Mouse (Mus musculus): Measurements from ENCODE around the gene Mtmr4. TPM values are rescaled to one million over a fixed set of nuclear protein-coding genes. Genes with fewer than 3 reads are reported as not detected.
A peak's percentile ranks its signal among the peaks of the same experiment; 100 is the strongest.

The Mtmr4 gene
- polyA plus RNA-seq, 2 experiments, result 29.0 to 33.2 TPM

DNA sequence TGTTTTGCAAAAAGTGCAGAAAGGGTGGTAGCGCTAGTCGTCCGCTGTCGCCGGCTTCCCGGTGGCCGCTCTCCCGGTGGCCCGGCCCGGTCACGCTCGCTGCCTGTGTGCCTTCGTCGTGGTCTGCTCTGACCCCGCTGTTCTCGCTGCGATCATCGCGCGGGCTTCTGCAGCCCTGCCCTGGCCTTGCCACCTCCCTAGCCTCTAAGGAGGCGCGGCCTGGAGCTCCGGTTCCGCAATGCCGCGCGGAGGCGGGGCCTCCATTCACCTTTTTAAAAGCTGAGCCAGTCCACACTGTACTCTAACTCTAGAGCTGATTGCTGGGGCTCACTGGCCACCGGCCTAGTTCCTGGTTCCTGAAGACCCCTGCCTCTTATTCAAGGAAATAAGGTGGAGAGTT lies 47.2 kb downstream of the Mtmr4 start:
- no peaks in the 10 kb centered on the region for H3K9me3 ChIP-seq (ENCODE audit: control insufficient read depth, low read length)
- TF ChIP-seq POLR2A (IDR thresholded peaks at IDR 0.05; ENCODE audit: borderline replicate concordance, extremely low read depth, insufficient read depth, insufficient read length), result 0 out of 2 replicates have a peak, but pooled peaks have one; percentile 33
- DNase-seq (ENCODE audit: low spot score), result peak; percentile 38
- 1% methylated on average over 29 of the region's 29 CpGs for WGBS
- peak overlapping the region; percentile 75 for H3K4me2 ChIP-seq (replicated peaks; ENCODE audit: low read depth, low read length, severe bottlenecking)
- peak overlapping the region; percentile 44 for H3K4me3 ChIP-seq (replicated peaks; ENCODE audit: low read length)
- H3K27ac ChIP-seq (replicated peaks; ENCODE audit: low read depth, low read length), result no peak overlapping the region
- peak; percentile 75 for ATAC-seq (ENCODE audit: low FRiP score, low read depth)
- H3K4me1 ChIP-seq (ENCODE audit: control insufficient read depth, insufficient read depth, low read length), result 0 out of 2 replicates have a peak, but pooled peaks cover 3% of the 10 kb centered on the region
- no peaks in the 10 kb centered on the region for H3K27me3 ChIP-seq (ENCODE audit: control insufficient read depth, insufficient read depth, low read length)
- H3K36me3 ChIP-seq (ENCODE audit: control insufficient read depth, insufficient read depth, low read length), result no peaks in the 10 kb centered on the region; the same call in 1 of the 2 replicates
- H3K9ac ChIP-seq (ENCODE audit: low read depth, low read length, severe bottlenecking), result peak overlapping the region; percentile 81

DNA sequence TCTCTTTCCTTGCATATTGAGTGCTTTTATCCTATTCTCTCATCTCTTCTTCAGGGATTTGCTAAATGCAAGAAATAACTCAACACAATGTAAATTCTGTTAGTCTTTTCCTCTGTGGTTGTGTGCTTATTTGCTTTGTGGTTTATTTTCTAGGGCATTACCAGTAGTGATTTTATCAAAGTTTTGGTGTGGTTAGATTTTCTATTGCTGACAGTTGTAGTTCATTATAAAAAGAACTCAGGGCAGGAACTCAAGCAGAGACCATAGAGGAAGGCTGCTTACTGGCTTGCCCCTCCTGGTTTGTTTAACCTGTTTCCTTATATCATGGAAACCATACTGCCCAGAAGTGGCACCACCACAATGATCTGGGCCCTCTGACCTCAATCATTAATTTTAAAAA lies 50.9 kb downstream of the Mtmr4 start:
- Histone ChIP-seq H3K27me3 (ENCODE audit: control insufficient read depth, insufficient read depth, low read length) (no peaks in the 10 kb centered on the region), H3K9ac (ENCODE audit: low read depth, low read length, severe bottlenecking) (no peak overlapping the region), H3K4me2 (replicated peaks; ENCODE audit: low read depth, low read length, severe bottlenecking) (no peak overlapping the region), H3K27ac (replicated peaks; ENCODE audit: low read depth, low read length) (no peak overlapping the region), H3K4me3 (replicated peaks; ENCODE audit: low read length) (no peak overlapping the region), H3K36me3 (ENCODE audit: control insufficient read depth, insufficient read depth, low read length) (no peaks in the 10 kb centered on the region), H3K9me3 (ENCODE audit: control insufficient read depth, low read length) (no peaks in the 10 kb centered on the region), H3K4me1 (ENCODE audit: control insufficient read depth, insufficient read depth, low read length) (0 out of 2 replicates have a peak, but pooled peaks cover 3% of the 10 kb centered on the region)
- TF ChIP-seq POLR2A (IDR thresholded peaks at IDR 0.05; ENCODE audit: borderline replicate concordance, extremely low read depth, insufficient read depth, insufficient read length), result no peak
- no peak for DNase-seq (ENCODE audit: low spot score)
- no peak for ATAC-seq (ENCODE audit: low FRiP score, low read depth)

DNA sequence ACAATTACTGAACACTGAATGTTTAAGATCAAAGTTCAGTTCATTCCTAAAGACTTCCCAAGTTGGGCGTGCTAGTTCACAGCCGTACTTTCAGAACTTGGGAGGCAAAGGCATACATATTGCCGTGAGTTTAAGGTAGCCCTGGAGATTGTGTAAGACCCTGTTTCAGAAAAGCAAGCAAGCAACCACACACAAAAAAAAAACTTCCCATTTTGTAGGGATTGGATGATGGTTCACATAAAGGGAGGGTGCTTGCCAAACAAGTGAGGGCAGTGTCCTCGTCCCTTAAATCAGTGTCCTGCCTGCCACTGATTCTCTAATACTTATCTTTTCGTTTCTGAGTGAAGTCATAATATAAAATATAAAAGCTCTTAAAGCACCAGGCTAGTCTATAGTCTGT lies 62.7 kb downstream of the Mtmr4 start:
- ATAC-seq (ENCODE audit: low FRiP score, low read depth) (no peak), DNase-seq (ENCODE audit: low spot score) (no peak)
- H3K4me3 ChIP-seq (replicated peaks; ENCODE audit: low read length), result no peak overlapping the region
- 72% methylated on average over 5 of the region's 5 CpGs for WGBS
- H3K27ac ChIP-seq (replicated peaks; ENCODE audit: low read depth, low read length), result no peak overlapping the region
- no peaks in the 10 kb centered on the region for H3K9me3 ChIP-seq (ENCODE audit: control insufficient read depth, low read length)
- H3K36me3 ChIP-seq (ENCODE audit: control insufficient read depth, insufficient read depth, low read length), result no peaks in the 10 kb centered on the region
- no peaks in the 10 kb centered on the region for H3K27me3 ChIP-seq (ENCODE audit: control insufficient read depth, insufficient read depth, low read length)
- no peaks in the 10 kb centered on the region for H3K4me1 ChIP-seq (ENCODE audit: control insufficient read depth, insufficient read depth, low read length)
- H3K9ac ChIP-seq (ENCODE audit: low read depth, low read length, severe bottlenecking), result no peak overlapping the region
- no peak for TF ChIP-seq POLR2A (IDR thresholded peaks at IDR 0.05; ENCODE audit: borderline replicate concordance, extremely low read depth, insufficient read depth, insufficient read length)
- no peak overlapping the region for H3K4me2 ChIP-seq (replicated peaks; ENCODE audit: low read depth, low read length, severe bottlenecking)

DNA sequence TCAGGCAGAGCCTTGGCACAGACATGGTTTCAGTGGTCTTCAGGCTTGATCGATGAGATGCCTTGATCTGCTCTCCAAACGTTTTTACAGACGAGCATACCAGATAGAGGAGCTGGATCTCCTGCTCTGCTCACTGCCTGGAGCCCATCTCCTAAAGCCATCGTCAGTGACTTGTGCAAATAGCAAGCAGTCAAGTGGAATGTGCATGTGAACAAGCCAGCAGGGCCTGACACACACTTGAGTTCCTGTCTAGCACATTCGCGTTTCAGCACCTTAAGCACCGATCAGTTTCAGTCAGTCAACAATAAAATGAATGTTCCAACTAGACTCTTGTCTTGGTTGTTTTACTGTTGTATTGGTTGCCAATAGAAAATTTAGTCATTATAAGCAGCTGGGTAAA lies 67.3 kb downstream of the Mtmr4 start:
- whole genome bisulfite sequencing, result 73% methylated on average over 7 of the region's 7 CpGs
- Histone ChIP-seq H3K9me3 (ENCODE audit: control insufficient read depth, low read length) (no peaks in the 10 kb centered on the region), H3K4me3 (replicated peaks; ENCODE audit: low read length) (no peak overlapping the region), H3K27me3 (ENCODE audit: control insufficient read depth, insufficient read depth, low read length) (peaks cover 5% of the 10 kb centered on the region; the same call in 1 of the 2 replicates), H3K27ac (replicated peaks; ENCODE audit: low read depth, low read length) (no peak overlapping the region), H3K36me3 (ENCODE audit: control insufficient read depth, insufficient read depth, low read length) (no peaks in the 10 kb centered on the region), H3K4me1 (ENCODE audit: control insufficient read depth, insufficient read depth, low read length) (no peaks in the 10 kb centered on the region), H3K4me2 (replicated peaks; ENCODE audit: low read depth, low read length, severe bottlenecking) (no peak overlapping the region), H3K9ac (ENCODE audit: low read depth, low read length, severe bottlenecking) (no peak overlapping the region)
- DNase-seq (ENCODE audit: low spot score) (no peak), ATAC-seq (ENCODE audit: low FRiP score, low read depth) (no peak)
- TF ChIP-seq POLR2A (IDR thresholded peaks at IDR 0.05; ENCODE audit: borderline replicate concordance, extremely low read depth, insufficient read depth, insufficient read length), result no peak

DNA sequence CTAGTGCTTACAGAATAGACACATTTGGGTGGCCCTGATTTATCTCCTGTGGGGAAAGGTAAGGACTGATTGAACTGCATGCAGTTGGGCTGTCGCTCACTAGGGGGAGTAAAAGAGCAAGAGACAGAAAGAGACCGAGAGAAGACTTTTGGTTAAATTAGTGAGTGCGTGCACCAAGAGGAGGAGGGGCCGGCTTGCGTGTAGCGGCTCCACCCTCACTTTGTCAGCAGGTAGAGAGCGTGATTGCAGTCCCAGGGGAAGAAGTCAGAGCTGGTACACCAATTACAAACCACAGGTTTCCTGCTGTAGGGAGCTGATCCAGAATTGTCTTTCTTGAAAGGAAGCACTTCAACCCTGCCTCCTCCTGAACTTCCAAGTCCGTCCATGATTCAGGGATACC lies 70.4 kb downstream of the Mtmr4 start, which contains the start of gene Rnf43:
Rnf43 (plus strand) TSS at position 316 of the 400 bp plus-strand sequence.
- Histone ChIP-seq H3K4me3 (replicated peaks; ENCODE audit: low read length) (peak within 1 kb of the TSS; percentile 38), H3K9ac (ENCODE audit: low read depth, low read length, severe bottlenecking) (0 out of 2 replicates have a peak within 1 kb of the TSS, but pooled peaks have one; percentile 25), H3K36me3 (ENCODE audit: control insufficient read depth, insufficient read depth, low read length) (no peaks in the 10 kb centered on the region), H3K4me1 (ENCODE audit: control insufficient read depth, insufficient read depth, low read length) (no peaks in the 10 kb centered on the region), H3K27ac (replicated peaks; ENCODE audit: low read depth, low read length) (no peak within 1 kb of the TSS), H3K9me3 (ENCODE audit: control insufficient read depth, low read length) (no peaks in the 10 kb centered on the region), H3K4me2 (replicated peaks; ENCODE audit: low read depth, low read length, severe bottlenecking) (peak within 1 kb of the TSS; percentile 56), H3K27me3 (ENCODE audit: control insufficient read depth, insufficient read depth, low read length) (peaks cover 6% of the 10 kb centered on the region; the same call in 1 of the 2 replicates)
- 0 out of 2 replicates have a peak, but pooled peaks have one; percentile 19 for ATAC-seq (ENCODE audit: low FRiP score, low read depth)
- no peak for TF ChIP-seq POLR2A (IDR thresholded peaks at IDR 0.05; ENCODE audit: borderline replicate concordance, extremely low read depth, insufficient read depth, insufficient read length)
- peak; percentile 86 for DNase-seq (ENCODE audit: low spot score)
- WGBS, result 0% methylated on average over 8 of the region's 8 CpGs
